Mouse (Mus musculus) cerebellum, adult 9-10 months (tissue): Measurements from ENCODE around the gene Cyp3a11.
"Not testable (repeated sequence)": the region's sequence is repeated elsewhere in the genome, so short reads cannot be mapped to it uniquely, and the experiment has no call there.

Source experiments
- DNase-seq: peaks from one replicate; pipeline ENCODE4 v3.0.0; 2022

Gene Cyp3a11

DNA sequence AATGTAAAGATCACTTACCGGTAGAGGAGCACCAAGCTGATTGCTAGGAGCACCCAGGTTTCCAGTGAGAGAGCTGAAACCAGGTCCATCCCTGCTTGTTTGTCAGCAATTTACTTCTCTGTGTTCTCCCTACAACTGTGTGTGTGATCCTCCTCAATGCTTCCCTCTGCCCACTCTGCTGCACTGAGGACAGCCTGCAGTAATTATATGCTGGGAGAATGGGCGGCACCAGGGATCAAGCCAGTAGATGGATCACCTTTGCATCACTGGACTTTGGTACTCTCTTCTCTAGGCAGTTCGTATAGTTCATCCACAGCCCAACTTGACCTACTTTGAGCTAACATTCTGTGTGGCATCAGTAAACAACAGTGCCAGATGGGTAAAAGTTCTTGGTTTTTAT lies at the start of gene Cyp3a11:
TSS of gene Cyp3a11 (minus strand) at position 277 of the 400 bp plus-strand sequence.
- DNase-seq, result no peak

DNA sequence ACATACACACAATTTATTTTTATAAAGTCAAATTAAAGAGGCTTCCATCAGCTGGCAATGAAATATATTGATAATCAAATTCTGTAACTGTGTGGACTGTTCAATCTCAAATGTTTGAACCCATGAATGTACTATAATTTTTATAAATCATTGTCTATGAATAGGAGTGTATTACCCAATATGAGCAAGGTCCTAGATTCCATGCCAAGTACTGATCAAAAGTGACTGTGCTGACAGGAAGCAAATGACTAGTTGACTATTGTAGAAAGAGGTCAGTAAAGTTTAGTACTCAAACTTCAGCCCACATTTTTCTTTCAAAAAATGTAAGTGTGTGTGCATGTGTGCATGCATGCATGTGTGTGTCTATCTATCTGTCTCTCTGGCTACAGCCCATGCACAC lies 33.1 kb upstream of the Cyp3a11 start:
- no peak for DNase-seq

DNA sequence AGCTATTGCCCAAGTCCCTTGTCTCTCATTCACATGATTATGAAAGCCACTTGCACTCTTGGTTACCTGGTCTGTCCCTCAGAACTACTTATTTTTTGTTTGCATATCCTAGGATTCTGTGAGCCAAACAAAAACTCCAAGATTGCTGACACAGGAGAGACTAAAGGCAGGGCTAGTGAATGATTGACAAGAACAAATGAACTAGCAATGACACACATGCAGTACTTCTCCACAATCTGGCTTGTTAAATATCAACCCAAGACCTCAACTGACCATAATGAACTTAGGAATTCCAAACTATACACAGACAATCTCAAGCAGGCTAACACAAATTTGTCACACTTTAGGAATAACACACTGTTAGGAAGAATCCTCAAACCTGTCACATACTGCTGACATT lies 32.0 kb upstream of the Cyp3a11 start:
- no peak for DNase-seq

DNA sequence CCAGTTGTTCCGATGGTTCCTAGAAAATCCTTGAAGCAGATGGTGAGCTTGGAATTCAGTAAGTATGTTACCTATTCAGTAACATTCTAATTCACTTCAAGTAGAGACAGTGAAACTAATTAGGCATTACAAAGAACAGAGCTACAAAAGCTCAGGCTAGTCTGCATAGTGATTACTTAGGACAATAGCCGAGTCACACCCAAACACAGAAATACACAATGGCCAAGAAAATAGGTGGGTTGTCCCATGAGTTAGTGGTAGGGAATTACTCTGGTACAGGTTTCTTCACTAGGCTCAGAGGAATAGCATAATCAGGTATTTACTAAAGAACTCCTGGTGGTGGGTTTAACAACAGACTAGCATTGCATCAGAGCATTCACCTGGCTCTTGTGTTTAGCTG lies 27.2 kb upstream of the Cyp3a11 start:
- DNase-seq, result not testable (repeated sequence)

DNA sequence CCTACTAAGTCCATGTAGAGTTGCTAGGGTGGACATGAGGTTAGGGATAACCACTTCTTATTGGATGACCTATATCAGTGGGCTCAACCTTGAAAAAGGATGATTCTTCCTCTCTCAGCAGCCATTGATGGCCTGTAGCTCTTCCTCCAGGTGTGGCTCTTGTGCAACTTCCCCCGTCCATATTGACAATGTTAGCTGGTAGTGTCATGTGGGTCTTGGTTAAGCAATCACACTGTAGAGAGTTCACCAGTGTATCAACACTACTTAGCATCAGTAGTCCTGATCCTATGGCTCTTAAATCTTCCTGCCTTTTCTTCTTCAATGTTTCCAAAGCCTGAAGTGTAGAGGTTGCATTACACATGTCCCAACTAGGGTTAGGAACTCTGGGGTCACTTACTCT lies 24.8 kb upstream of the Cyp3a11 start:
- DNase-seq, result no peak

DNA sequence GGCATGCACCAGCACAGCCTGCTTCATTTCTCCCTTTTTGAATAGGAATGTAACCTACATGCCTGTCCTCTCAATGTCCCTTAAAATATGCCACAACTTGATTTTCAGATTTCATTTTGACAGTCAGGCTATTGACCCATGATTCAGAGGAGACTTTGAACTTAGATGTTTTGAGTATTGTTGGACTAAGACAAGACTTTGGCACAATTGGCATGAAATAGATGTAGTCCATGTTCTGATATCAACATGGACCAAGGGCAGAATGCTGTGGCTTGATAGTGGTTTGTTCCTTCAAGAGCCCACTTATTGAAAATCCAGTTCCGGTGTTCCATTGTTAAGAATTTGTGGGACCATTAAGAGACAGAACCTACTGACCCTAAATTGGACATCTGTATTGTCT lies 23.6 kb upstream of the Cyp3a11 start:
- DNase-seq, result no peak

DNA sequence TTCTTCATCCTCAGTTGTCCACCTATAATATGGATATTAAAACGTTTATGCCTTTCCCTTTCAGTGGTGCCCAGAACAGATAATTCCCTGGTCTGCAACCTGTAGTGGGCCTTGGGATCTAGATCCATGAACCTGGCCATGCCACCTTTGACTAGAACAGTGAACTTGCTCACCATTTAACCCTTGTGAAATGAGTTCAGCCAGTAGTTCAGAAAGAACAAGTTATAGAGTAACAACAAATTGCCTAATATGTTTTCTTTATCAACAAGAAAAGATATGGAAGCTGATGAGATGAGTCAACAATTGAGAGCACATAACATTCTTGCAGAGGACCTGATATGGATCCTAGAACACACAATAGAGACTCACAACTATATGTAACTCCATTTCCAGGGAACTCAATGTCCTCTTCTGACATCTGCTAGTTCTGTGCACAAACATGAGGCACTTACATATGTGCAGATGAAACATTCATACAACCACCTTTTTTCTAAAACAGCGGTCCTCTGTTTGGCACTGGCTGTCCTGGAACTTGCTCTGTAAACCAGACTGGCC lies 20.7 kb upstream of the Cyp3a11 start:
- DNase-seq, result no peak

DNA sequence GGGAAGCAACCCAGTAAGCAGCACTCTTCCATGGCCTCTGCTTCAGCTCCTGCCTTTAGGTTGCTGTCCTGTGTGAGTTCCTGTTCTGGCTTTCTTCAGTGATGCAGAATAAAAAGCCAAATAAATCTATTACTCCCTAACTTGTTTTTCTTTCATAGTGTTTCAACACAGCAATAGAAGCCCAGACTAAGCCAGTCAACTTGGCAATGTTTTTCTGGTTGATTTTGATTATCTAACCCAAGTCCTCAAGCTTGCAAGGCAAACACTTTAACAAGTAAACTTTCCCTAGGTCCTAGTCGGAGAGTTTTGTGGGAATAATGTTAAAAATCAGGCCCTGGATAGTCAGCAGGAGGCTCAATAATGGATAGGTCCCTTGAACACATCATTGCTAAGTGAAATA lies 17.5 kb upstream of the Cyp3a11 start:
- no peak for DNase-seq

DNA sequence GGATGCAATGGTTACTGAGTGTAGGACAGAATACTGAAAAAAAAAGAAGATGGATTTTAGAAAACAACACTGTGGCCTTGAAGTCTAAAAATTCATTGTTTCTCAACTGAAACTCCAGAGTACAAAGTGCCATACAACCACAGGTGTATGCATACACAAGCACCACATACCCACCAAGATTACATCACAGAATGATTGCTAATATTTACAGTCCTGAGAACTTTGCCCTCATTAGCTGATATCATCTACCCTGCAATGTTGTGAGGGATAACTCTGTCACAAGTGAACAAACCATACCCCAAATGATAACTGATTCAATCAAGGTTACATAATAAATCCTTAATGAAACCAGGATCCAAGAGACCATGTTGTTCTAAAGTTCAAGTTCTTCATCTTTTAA lies 1.4 kb upstream of the Cyp3a11 start:
- DNase-seq, result no peak

DNA sequence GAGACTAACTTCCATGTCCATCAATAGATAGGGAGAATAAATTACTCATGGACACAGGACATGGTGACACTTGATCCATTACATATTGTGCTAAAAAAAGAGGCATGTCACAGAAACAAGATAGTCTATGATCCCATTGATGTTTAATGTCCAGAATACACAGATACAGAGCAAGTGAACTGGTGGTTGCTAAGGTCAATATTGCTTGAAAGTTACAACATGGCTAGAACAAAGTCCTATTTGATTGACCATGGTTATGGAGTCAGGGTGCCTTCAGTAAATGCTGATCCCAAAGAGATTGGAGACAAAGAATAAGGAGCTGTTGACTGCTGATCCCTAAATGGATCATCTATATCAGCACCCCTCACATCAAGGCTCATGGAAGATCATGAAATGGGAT lies 12.3 kb downstream of the Cyp3a11 start:
- DNase-seq, result not testable (repeated sequence)

DNA sequence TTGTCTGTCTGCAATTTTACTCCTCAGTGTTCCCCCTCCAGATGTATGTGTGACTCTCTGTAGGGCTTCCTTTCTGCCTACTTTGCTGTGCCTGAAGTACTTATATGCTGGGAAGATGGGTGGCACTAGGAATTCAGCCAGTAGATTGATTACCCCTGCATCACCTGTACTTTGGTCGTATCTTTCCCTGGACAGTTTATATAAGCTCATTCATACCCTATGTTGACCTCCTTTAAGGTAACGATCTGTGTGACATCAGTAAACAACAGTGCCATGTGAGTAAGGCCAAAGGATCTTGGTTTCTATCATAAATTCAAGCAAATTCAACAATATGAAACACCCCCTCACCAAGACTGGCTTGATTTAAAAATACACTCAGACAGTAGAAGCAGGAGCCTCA lies 74.0 kb downstream of the Cyp3a11 start, which contains the start of gene Cyp3a44:
TSS of gene Cyp3a44 (minus strand) at position 79 of the 400 bp plus-strand sequence.
- DNase-seq, result not testable (repeated sequence)
